In the genomic region with DNA sequence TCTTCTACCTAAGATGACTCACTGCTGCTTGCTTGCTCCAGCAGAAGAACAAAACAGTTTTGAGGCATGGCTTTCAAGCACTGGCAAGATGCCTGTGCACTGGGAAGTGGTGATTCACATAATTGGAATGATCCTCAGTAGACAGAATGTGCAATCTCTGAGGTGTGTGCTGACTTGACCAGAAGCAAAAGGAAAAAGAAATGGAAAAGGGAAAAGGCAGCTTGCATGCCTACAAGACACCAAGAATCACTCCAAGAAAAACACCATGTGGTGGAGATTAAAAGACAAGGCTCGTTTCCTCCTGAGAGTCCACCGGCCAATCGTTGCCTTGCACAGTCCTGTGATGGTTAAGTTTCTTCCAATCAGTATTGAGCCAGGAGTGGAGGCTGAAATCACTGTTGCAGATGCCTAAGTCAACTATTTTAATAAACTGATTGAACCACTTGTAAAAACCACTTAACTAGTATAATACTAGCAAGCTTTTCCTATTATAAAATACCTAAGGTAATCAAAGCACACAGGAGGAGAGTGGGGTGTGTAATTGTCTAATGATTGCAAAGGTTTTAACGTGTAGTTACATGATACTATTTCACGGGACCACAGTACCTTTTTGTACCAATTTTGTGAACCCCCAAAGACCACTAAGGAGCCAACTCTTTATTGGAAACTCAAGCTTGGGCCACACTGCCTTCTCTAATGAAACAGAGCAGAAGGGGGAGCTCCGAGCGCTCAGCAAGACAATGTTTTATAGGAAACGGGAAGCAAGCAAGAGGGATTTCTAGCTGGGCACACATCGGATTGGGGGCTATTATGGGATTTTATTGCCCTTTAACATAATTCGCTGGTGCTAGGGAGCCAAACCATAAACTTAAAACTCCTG, we compare ENCODE assay signal across 10 mouse cellular contexts.
DNase-seq lines count a peak whose midpoint lies in the region; ATAC-seq lines count a peak whose summit lies in the region.
"Had no signal": no experiment of that assay in that cellular context is flagged by ENCODE, and none has a peak within 500 bp of the region (broad histone marks: within the 10 kb centered on the region; RNA-seq: fewer than 3 reads in every experiment).

No protein-coding gene starts in this region.

- 72% methylated on average over 10 of the region's 10 CpGs for WGBS in kidney, embryonic 16.5 days

- H3K4me2 ChIP-seq in kidney, embryonic 16.5 days (replicated peaks; ENCODE audit: low read depth, low read length): no peak overlapping the region
- H3K4me2 ChIP-seq: hindbrain, embryonic 15.5 days; neural tube, embryonic 13.5 days had no signal

- H3K36me3 ChIP-seq in kidney, embryonic 16.5 days (ENCODE audit: insufficient read depth, low read length): no peaks in the 10 kb centered on the region
- H3K36me3 ChIP-seq: hindbrain, embryonic 15.5 days; neural tube, embryonic 13.5 days had no signal

- no peak overlapping the region for H3K4me3 ChIP-seq in kidney, embryonic 16.5 days (ENCODE audit: low read length)
- H3K4me3 ChIP-seq: hindbrain, embryonic 15.5 days; neural tube, embryonic 13.5 days had no signal

- H3K9ac ChIP-seq in kidney, embryonic 16.5 days (replicated peaks; ENCODE audit: low read length): no peak overlapping the region
- H3K9ac ChIP-seq: hindbrain, embryonic 15.5 days; neural tube, embryonic 13.5 days had no signal

- no peaks in the 10 kb centered on the region for H3K9me3 ChIP-seq in kidney, embryonic 16.5 days (ENCODE audit: low read length)
- H3K9me3 ChIP-seq: hindbrain, embryonic 15.5 days; neural tube, embryonic 13.5 days had no signal

- DNase-seq in kidney, adult 9 months: peak; percentile 3
- DNase-seq in cerebellum, adult 11 months: peak; percentile 22
- DNase-seq in gastrocnemius, adult 8-10 months (ENCODE audit: low spot score in 2 of 2): peak; percentile 21 to 30
- DNase-seq in layer of hippocampus, adult 9-11 months: peak; percentile 68
- DNase-seq in right cerebral cortex, adult 2 months (ENCODE audit: low spot score in 2 of 2): peak; percentile 79
- DNase-seq in spleen, postnatal 10 days (ENCODE audit: low spot score in 2 of 2): no peak
- no peak for DNase-seq in thymus, adult 18-20 months

- no peaks in the 10 kb centered on the region for H3K4me1 ChIP-seq in kidney, embryonic 16.5 days (ENCODE audit: insufficient read depth, low read length)
- H3K4me1 ChIP-seq: neural tube, embryonic 13.5 days had no signal

- ATAC-seq in kidney, embryonic 16.5 days (ENCODE audit: low FRiP score, low TSS enrichment): no peak

- no peaks in the 10 kb centered on the region for H3K27me3 ChIP-seq in kidney, embryonic 16.5 days (ENCODE audit: insufficient read depth, low read length)
- H3K27me3 ChIP-seq: hindbrain, embryonic 15.5 days; neural tube, embryonic 13.5 days had no signal

- no peak overlapping the region for H3K27ac ChIP-seq in kidney, embryonic 16.5 days (ENCODE audit: low read length)
- H3K27ac ChIP-seq: hindbrain, embryonic 15.5 days; neural tube, embryonic 13.5 days had no signal

Comparison
In these comparisons a context has a peak if more than half of its experiments do, and no peak if none do; other contexts are left out.
1. DNase-seq: peak in kidney, adult 9 months (single experiment), cerebellum, adult 11 months (single experiment), gastrocnemius, adult 8-10 months (2 of 2), layer of hippocampus, adult 9-11 months (single experiment) and right cerebral cortex, adult 2 months (2 of 2); none in spleen, postnatal 10 days (0 of 2) and thymus, adult 18-20 months (0 of 2).